Mouse (Mus musculus): Measurements from ENCODE around the gene Trim59. TPM values are rescaled to one million over a fixed set of nuclear protein-coding genes. Genes with fewer than 3 reads are reported as not detected.

Trim59 gene
- total and polyA plus RNA-seq, 2 experiments from 2014 or later: 8.0 to 22.1 TPM

DNA sequence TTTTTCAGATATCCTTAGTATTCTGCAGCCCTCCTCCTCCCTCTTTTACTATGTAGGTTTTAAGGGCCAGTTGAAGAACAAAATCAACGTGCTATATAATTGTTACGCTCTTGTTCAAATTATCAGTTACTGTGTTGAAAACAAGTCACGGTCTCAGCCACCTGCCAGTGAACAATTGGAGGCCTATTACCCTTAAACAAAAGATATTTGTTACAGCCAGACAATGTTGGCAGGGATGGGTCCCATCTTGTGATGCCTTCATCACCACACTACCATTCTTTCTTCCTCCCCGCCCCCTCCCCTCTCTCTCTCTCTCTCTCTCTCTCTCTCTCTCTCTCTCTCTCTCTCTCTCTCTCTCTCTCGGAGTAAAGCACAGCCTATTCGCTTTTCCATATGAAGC, 4.5 kb upstream of the Trim59 start:
- no peak for DNase-seq
- no peaks in the 10 kb centered on the region; the same call in 1 of the 2 replicates for H3K4me1 ChIP-seq (ENCODE audit: insufficient read depth)
- WGBS: 62% methylated on average over 6 of the region's 6 CpGs
- no peaks in the 10 kb centered on the region for H3K9me3 ChIP-seq (ENCODE audit: low read length)
- no peak for TF ChIP-seq CTCF (IDR thresholded peaks at IDR 0.05; ENCODE audit: low read depth)
- no peak overlapping the region for H3K4me3 ChIP-seq (ENCODE audit: low read depth, low read length)
- H3K36me3 ChIP-seq (ENCODE audit: insufficient read depth): no peaks in the 10 kb centered on the region
- H3K9ac ChIP-seq: no peak overlapping the region
- no peak for ATAC-seq
- no peak overlapping the region for H3K4me2 ChIP-seq (ENCODE audit: low read depth)
- H3K27ac ChIP-seq (ENCODE audit: low read depth, low read length): no peak overlapping the region
- no peaks in the 10 kb centered on the region for H3K27me3 ChIP-seq (ENCODE audit: insufficient read depth, low read length)

DNA sequence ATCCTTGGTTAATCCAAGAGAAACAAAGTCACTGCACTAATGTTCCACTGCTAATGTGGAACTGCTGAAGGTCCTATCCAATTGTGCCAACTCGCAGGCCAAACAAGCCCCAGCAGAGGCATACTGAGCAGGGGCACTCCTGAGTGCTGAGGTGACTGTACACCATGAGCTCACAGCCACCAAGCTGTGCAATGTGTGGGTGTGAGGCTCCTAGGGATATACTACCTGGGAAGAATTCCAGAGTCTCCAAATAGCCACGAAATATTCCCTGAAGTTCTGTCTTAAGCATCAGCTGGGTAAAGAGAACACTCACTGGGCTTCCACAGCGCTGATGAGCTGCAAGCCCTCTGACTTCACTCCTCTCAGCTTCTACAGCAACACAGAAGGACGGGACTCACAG, 3.1 kb upstream of the Trim59 start:
- Histone ChIP-seq H3K27ac (ENCODE audit: low read depth, low read length) (no peak overlapping the region), H3K4me2 (ENCODE audit: low read depth) (no peak overlapping the region), H3K9me3 (ENCODE audit: low read length) (no peaks in the 10 kb centered on the region), H3K36me3 (ENCODE audit: insufficient read depth) (no peaks in the 10 kb centered on the region), H3K9ac (no peak overlapping the region), H3K4me1 (ENCODE audit: insufficient read depth) (no peaks in the 10 kb centered on the region; the same call in 1 of the 2 replicates), H3K27me3 (ENCODE audit: insufficient read depth, low read length) (no peaks in the 10 kb centered on the region), H3K4me3 (ENCODE audit: low read depth, low read length) (no peak overlapping the region)
- ATAC-seq: no peak
- 86% methylated on average over 4 of the region's 4 CpGs for WGBS
- no peak for DNase-seq
- TF ChIP-seq CTCF (IDR thresholded peaks at IDR 0.05; ENCODE audit: low read depth): no peak

DNA sequence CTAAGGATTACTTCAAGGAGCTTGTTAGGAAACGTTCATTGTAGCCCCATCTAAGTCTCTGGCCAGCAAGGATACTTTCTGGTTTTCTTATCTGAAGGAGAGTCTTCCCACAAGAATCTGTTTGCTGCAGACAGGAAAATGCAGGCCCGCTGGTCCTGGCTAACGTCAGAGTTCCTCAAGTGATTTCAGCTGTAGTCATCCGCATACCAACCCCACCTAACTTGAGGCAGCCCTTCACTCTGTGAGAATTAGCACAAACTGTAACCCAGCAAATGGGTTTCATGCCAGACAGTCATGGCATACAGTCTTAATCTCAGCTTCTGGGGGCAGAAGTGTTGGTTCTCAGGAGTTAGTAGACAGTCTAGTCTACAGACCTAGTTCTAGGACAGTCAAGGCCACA, 2.0 kb upstream of the Trim59 start:
- ATAC-seq: no peak
- no peak overlapping the region for H3K9ac ChIP-seq
- WGBS: 77% methylated on average over 4 of the region's 4 CpGs

DNA sequence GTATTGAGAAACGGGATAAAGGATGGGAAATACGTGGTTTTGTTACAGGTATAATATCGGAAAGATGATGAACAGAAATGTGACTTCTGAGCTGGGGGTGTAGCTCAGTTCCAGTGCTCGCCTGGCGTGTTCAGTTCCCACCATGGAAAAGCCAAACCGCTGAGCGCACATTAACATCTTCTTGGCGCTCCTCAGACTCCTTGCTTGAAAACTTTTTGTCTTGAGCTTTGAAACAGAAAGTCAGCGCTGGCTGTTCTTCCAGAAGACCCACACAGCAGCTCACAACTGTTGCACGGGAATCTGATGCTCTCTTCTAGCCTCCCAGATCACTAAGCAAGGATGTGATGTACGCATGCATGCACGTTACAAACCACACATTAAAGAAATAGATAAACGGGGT, 1.2 kb upstream of the Trim59 start:
- no peak overlapping the region for H3K9ac ChIP-seq
- ATAC-seq: no peak
- DNase-seq: peak; percentile 11
- 19% methylated on average over 13 of the region's 13 CpGs for WGBS
- no peaks in the 10 kb centered on the region; the same call in 1 of the 2 replicates for H3K4me1 ChIP-seq (ENCODE audit: insufficient read depth)
- no peak overlapping the region for H3K27ac ChIP-seq (ENCODE audit: low read depth, low read length)
- no peaks in the 10 kb centered on the region for H3K36me3 ChIP-seq (ENCODE audit: insufficient read depth)
- peak overlapping the region; percentile 95; the same call in 1 of the 2 replicates for H3K4me3 ChIP-seq (ENCODE audit: low read depth, low read length)
- no peaks in the 10 kb centered on the region for H3K27me3 ChIP-seq (ENCODE audit: insufficient read depth, low read length)
- peak overlapping the region; percentile 83 for H3K4me2 ChIP-seq (ENCODE audit: low read depth)
- TF ChIP-seq CTCF (IDR thresholded peaks at IDR 0.05; ENCODE audit: low read depth): no peak
- no peaks in the 10 kb centered on the region for H3K9me3 ChIP-seq (ENCODE audit: low read length)

More for the DNA sequence above, 2.0 kb upstream of the Trim59 start:
- TF ChIP-seq CTCF (IDR thresholded peaks at IDR 0.05; ENCODE audit: low read depth): no peak
- Histone ChIP-seq H3K4me2 (ENCODE audit: low read depth) (no peak overlapping the region), H3K36me3 (ENCODE audit: insufficient read depth) (no peaks in the 10 kb centered on the region), H3K4me1 (ENCODE audit: insufficient read depth) (no peaks in the 10 kb centered on the region; the same call in 1 of the 2 replicates), H3K9me3 (ENCODE audit: low read length) (no peaks in the 10 kb centered on the region), H3K27ac (ENCODE audit: low read depth, low read length) (no peak overlapping the region), H3K4me3 (ENCODE audit: low read depth, low read length) (no peak overlapping the region), H3K27me3 (ENCODE audit: insufficient read depth, low read length) (no peaks in the 10 kb centered on the region)
- no peak for DNase-seq

DNA sequence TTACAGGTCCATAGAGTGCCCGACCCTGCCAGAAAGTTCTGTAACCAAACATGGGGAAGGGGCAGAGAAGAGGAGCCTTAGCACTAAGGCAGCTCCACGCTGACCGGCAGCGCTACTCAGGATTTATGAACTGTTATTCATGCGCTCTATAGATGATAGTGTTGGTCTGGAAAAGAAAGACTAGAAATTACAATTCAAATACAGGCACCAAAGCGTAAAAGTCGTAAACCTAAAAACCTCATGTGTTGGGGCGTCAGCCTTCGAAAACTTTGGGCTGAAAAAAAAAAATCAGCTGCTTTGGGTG, 797 bp upstream of the Trim59 start:
- 6% methylated on average over 9 of the region's 9 CpGs for WGBS
- no peaks in the 10 kb centered on the region for H3K27me3 ChIP-seq (ENCODE audit: insufficient read depth, low read length)
- H3K4me3 ChIP-seq (ENCODE audit: low read depth, low read length): peak overlapping the region; percentile 95
- TF ChIP-seq CTCF (IDR thresholded peaks at IDR 0.05; ENCODE audit: low read depth): no peak
- H3K4me2 ChIP-seq (ENCODE audit: low read depth): peak overlapping the region; percentile 83
- H3K4me1 ChIP-seq (ENCODE audit: insufficient read depth): no peaks in the 10 kb centered on the region; the same call in 1 of the 2 replicates
- H3K9ac ChIP-seq: peak overlapping the region; percentile 76
- 0 out of 2 replicates have a peak overlapping the region, but pooled peaks have one; percentile 87 for H3K27ac ChIP-seq (ENCODE audit: low read depth, low read length)
- H3K36me3 ChIP-seq (ENCODE audit: insufficient read depth): no peaks in the 10 kb centered on the region
- DNase-seq (no peak), ATAC-seq (no peak)
- H3K9me3 ChIP-seq (ENCODE audit: low read length): no peaks in the 10 kb centered on the region

DNA sequence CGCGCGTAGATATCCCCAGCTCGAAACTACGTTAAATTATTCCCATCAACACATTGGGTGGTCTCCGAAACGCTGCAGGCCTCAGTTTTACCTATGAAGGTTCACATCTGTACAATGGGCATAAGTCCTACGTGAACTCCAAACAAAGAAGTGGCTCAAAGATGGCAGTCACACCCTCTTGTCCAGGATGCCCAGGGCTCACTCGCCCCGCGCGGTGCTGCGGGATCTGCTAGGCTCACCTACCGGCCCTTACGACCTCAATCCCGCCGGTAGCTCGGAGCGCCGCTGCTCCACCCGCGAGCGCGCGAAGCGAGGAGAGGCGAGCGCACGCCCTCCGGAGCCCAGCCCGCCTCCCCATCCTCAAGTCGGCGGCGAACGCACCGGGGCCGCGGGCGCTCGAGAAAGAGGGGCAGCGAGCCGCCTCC, 376 bp downstream of the Trim59 start:
- H3K9ac ChIP-seq: peak overlapping the region; percentile 76
- no peaks in the 10 kb centered on the region for H3K9me3 ChIP-seq (ENCODE audit: low read length)
- no peaks in the 10 kb centered on the region for H3K27me3 ChIP-seq (ENCODE audit: insufficient read depth, low read length)
- peak overlapping the region; percentile 95 for H3K4me3 ChIP-seq (ENCODE audit: low read depth, low read length)
- H3K27ac ChIP-seq (ENCODE audit: low read depth, low read length): peak overlapping the region; percentile 87
- TF ChIP-seq CTCF (IDR thresholded peaks at IDR 0.05; ENCODE audit: low read depth): no peak; the same call in 1 of the 2 replicates
- peak overlapping the region; percentile 83 for H3K4me2 ChIP-seq (ENCODE audit: low read depth)
- WGBS: 5% methylated on average over 40 of the region's 42 CpGs
- H3K36me3 ChIP-seq (ENCODE audit: insufficient read depth): no peaks in the 10 kb centered on the region
- peak; percentile 71 for DNase-seq
- peak; percentile 76 for ATAC-seq
- no peaks in the 10 kb centered on the region; the same call in 1 of the 2 replicates for H3K4me1 ChIP-seq (ENCODE audit: insufficient read depth)

DNA sequence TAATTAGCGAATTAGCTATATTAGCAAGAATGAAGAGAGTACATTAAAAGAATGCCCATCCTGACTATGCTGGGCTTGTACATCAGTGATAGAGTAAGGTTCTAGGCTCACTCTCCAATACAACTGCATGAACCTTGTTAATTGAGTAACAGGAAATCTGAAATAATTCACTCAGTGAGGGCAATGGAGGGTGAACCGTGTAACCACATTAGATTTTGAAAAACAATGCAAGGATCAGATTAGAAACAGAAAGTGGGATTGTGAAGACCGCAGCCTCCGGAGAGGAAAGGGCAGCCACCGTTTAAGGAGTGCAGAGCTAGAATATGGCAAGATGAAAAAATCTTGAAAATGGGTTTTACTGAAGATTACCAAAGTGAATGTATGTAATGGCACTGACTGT, 3.3 kb downstream of the Trim59 start:
- Histone ChIP-seq H3K27ac (ENCODE audit: low read depth, low read length) (no peak overlapping the region), H3K9ac (no peak overlapping the region), H3K4me1 (ENCODE audit: insufficient read depth) (no peaks in the 10 kb centered on the region; the same call in 1 of the 2 replicates), H3K9me3 (ENCODE audit: low read length) (no peaks in the 10 kb centered on the region), H3K27me3 (ENCODE audit: insufficient read depth, low read length) (no peaks in the 10 kb centered on the region), H3K4me3 (ENCODE audit: low read depth, low read length) (no peak overlapping the region), H3K36me3 (ENCODE audit: insufficient read depth) (no peaks in the 10 kb centered on the region), H3K4me2 (ENCODE audit: low read depth) (no peak overlapping the region)
- DNase-seq: no peak
- no peak for TF ChIP-seq CTCF (IDR thresholded peaks at IDR 0.05; ENCODE audit: low read depth)
- ATAC-seq: no peak
- 69% methylated on average over 5 of the region's 5 CpGs for WGBS
